Mouse (Mus musculus): ENCODE results near the gene Gm4297. TPM values are rescaled to one million over a fixed set of nuclear protein-coding genes. Genes with fewer than 3 reads are reported as not detected.

The Gm4297 gene
- polyA plus RNA-seq (2014; fragmentation: Illumina TruSeq; extraction: RNeasy Lipid Tissue Mini Kit (QIAGEN cat#74804); ENCODE audit: insufficient read depth, low read depth, low replicate concordance) = not detected

DNA sequence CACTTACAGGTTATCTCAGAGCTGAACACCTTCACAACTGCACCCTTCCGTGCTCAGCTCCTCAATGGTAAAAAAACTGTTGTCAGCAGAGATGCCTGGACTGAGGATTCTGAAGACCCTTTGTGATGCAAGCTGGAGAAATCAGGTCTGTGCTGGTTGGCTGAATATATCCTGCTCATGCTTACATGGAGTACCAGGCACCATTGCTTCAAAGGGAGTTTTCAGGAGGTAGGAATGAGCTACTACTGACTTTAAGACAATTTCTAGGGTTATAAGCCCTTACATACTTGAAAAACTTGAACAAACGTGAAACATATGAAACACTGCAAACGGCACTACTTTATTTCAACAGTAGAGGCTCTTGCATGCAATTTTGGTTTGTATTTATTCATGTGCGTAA lies at the start of gene Gm4297:
Gene Gm4297 (minus strand): TSS at position 101 of the 400 bp plus-strand sequence.

Other genes with a start within 250 kb of the Gm4297 start
- gene Gm5934, start 74.1 kb downstream of the Gm4297 start, polyA plus RNA-seq (2014; fragmentation: Illumina TruSeq; extraction: RNeasy Lipid Tissue Mini Kit (QIAGEN cat#74804); ENCODE audit: insufficient read depth, low read depth, low replicate concordance) = not detected
- not detected for gene Gm5935, start 200.3 kb upstream of the Gm4297 start, polyA plus RNA-seq (2014; fragmentation: Illumina TruSeq; extraction: RNeasy Lipid Tissue Mini Kit (QIAGEN cat#74804); ENCODE audit: insufficient read depth, low read depth, low replicate concordance)